Mouse (Mus musculus) monocyte, adult 2 months (primary cell): ENCODE results near the gene Rnf4.
A peak's percentile ranks its signal among the peaks of the same experiment; 100 is the strongest.

ENCODE experiments used
- DNase-seq, 2 experiments: peaks; one replicate each; pipeline ENCODE4 v3.0.0; 2022; ENCODE audit warnings: low spot score in 2 of 2, low read depth in 1 of 2

The Rnf4 gene

GRCm38 (mm10) chr5:34336775-34337450 lies 824 bp downstream of the Rnf4 start:
- DNase-seq, result peak; percentile 29 to 57

- no peak for DNase-seq
These were observed 4.2 kb downstream of the Rnf4 start for GRCm38 (mm10) chr5:34340246-34340645.

DNA sequence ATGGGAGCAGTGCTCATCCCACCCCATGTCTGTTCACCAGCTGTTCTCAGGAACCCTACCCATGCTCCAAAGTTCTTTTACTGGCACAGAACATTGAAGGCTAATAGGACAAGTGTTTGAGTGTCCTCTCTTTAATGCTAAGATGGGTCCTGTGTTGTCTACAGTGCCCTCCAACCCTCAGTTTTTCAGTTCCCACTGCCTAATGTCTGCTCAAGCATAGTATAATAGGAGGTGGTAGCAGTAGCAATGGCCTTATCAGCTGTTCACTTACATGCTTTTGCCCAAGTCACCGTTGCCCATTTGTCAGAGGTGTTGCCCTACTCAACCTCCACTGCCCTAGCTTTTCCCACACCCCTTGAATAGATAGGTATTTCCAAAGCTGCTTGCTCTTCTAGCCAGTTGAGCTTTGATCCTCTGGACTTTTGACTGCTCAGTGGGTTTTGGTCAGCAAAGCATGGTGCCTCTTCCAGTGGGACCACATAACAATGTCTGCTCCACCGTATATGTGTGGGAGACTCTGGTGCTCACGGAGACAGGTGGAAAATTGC lies 16.1 kb downstream of the Rnf4 start:
- DNase-seq, result no peak

DNA sequence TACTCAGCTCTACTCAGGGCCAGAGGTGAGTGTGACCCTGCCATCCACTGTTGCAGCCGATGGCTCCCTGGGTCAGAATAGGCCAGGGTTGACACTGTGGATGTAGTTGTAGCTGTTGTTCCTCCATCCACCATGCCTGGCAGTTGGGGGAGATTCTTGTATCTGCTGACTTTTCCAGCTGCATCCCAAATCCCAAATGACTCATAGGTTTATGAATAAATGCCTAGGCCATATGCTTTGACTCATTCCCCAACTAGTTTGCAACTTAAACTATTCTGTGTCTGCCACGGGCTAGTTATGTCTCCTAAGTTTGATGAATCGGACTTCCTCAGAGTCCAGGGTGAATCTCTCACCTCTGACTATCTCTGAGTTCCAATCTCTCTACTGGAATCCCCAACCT lies 24.2 kb downstream of the Rnf4 start:
- DNase-seq, result no peak

DNA sequence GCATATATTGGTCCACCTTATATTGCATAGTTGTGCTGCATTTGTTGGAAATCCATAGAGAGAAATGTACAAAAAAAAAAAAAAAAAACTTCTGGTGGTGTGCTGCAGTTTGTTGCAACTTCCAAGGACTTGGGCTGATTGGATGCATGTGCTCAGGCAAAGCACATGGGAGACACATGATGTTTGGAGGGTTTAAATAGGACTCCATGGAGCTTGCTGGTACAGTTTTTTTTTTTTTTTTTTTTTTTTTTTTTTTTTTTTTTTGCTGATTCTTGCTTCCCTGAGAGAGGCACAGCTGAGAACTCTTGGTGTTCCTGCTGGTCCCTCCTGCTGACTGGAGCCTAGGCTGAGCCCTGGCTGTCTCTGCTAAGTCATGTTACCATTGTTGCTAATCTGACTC lies 27.0 kb downstream of the Rnf4 start:
- DNase-seq, result no peak

DNA sequence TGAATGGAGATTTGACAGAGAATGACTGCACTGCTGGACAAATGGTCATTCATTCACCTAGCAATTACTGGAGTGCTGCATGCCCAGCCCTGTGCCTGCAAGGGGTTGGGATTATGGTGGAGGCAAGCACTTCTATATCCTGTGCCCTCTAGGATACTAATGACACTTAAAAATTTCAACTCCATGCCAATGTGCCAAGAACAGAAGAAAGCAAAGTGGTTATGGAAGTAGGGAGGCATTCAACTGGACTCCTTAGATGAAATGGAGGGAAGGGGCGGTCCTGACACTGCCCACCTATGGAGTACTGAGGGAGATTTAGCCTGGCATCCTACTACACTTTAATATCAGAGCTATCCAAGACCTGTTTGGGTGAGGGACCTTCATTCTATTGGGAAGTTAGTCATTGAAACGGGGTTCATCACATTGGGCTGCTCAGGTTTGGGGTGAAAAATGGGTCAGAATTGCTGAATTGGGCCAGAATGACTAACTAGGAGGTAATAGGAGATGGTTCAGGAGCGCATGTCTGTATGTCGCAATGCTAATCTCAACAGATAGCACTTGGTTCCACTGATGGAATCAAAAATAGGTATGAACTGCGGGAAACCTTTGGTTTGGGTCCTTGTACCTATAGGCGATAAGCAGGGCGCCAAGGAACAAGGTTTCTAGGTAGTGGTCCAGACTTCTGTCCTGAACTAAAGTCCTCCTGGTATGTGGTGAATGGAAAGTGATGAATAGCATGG lies 32.6 kb downstream of the Rnf4 start:
- no peak for DNase-seq

- peak; percentile 86 to 93 for DNase-seq
These were observed 33.4 kb downstream of the Rnf4 start, which contains the start of gene Fam193a for GRCm38 (mm10) chr5:34369341-34370021. Gene Fam193a, plus strand, starts transcription at chr5:34369933.

- no peak for DNase-seq
These were observed 34.1 kb downstream of the Rnf4 start for GRCm38 (mm10) chr5:34370022-34370823.

DNA sequence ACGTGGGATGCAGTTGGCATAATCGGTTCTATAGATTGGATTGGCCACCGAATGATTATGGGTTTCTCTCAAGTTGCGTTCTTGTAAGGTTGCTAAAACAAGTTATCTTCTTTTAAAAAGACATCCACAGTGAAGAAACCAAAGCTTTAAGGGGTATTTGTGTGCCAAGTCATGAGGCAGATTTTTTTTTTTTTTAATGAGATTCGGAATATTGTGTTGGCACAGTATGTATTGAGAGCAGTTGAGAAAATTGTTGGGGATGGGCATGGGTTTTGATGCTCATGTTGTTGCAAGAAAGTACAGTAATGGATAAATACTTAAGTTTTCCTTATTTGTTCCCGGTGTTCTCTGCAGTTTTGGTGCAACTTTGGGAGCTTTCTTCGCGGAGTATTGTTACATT lies 34.8 kb downstream of the Rnf4 start:
- DNase-seq, result no peak

GRCm38 (mm10) chr5:34372141-34372540 lies 36.1 kb downstream of the Rnf4 start:
- DNase-seq, result no peak

GRCm38 (mm10) chr5:34372541-34372940 lies 36.5 kb downstream of the Rnf4 start:
- DNase-seq, result no peak

GRCm38 (mm10) chr5:34378787-34379186 lies 42.7 kb downstream of the Rnf4 start:
- no peak for DNase-seq

- DNase-seq, result no peak
These were observed 45.6 kb downstream of the Rnf4 start for GRCm38 (mm10) chr5:34381700-34382099.

DNA sequence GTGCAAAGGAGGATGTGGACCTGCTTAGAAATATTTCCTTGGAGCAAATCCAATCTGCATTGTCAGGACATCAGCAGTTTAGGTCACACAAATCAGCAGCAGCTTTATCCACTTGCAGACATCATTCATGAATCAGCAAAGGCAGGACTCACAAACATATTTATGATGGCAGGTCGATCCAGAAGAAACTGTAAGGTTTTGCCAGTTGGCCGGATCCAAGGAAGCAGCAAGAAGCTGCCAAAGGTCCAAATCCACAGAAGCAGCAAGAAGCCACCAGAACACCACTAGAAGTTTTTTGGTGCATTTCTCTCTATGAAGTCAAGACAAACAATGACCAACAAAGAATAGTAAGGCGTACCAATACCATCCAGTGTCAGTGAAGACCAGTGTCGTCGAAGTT lies 49.5 kb downstream of the Rnf4 start:
- no peak for DNase-seq

- no peak for DNase-seq
These were observed 50.7 kb downstream of the Rnf4 start for GRCm38 (mm10) chr5:34386744-34387143.

DNA sequence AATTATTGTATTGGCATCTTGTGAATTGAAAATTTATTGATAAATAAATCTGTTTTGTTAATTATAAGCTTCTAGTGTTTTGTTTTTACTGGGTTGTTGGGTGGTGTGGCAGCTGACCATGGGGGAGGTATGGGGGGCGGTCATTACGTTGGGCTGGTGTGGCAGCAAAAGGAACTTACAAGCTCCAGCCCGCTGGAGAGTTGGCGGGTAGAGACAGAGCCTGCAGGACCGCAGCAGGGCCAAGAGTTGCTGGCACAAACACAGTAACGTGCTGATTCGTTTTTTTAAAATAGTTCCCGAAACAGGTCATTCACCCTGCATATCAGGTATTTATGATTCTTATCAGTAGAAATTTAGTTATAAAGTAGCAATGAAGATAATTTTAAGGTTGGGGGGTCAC lies 57.2 kb downstream of the Rnf4 start:
- no peak for DNase-seq

GRCm38 (mm10) chr5:34395347-34395746 lies 59.3 kb downstream of the Rnf4 start:
- DNase-seq, result no peak

GRCm38 (mm10) chr5:34395850-34396540 lies 59.9 kb downstream of the Rnf4 start:
- DNase-seq, result no peak

DNA sequence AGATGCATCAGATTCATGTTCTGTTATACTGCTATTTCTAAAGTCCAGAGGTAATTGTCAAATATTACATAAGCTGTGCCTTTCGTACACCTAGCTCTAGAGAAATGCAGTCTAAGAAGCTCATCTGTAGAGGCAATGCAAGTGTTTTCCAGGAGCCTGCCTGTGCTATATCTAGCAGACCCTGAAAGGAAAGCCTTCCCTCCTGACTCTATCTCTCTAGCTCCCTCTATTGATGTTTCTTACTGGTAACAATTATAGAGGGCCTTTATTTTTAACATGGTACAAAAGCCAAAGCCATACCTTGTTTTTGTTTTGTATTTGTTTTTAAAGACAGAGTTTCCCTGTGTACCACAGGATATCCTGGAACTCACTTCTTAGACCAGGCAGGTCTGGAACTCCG lies 61.8 kb downstream of the Rnf4 start:
- DNase-seq, result no peak

DNA sequence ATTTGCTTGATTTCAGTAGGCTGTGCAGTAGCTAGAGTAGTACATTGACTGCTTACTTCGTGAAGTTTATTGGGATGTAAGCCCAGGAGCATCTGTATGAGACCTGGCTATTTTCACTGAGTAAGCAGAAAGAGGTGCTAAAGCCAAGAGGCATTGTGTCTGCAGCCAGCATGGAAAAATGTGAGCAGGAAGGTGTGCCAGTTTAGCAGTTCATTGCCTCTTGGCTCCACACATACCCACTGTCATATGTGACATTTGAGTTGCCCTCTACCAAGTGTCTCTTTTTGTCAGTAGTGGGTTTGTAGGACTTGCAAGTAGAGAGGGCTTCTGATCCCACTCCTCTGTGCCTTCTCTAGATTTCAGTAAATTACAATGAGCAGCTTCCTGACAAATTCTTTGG lies 62.2 kb downstream of the Rnf4 start:
- no peak for DNase-seq
